Mouse (Mus musculus): ENCODE results near the gene Adam15.

DNA sequence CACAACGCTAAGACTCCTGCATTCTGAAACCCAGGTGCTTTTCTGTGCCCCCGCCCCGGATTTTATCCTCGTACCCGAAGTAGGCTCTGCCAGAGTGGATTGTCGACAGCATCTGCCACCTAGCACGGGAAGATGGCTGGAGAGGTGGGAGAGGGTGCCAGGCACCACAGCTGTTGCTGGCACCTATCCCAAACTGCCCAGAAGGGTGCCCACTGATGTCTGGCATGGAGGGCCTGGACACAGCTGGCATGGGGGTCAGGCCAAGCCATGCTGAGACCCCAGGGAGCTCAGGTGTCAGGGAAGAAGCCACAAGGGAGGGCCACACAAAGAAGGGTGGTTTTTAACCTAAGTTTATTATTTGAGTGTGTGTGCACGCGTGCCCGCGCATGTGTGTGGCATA lies 16.7 kb downstream of the Adam15 start:
- TF ChIP-seq CTCF (conservative IDR thresholded peaks at IDR 0.05; ENCODE audit: low read length) (no peak), NANOG (IDR thresholded peaks at IDR 0.05; ENCODE audit: borderline replicate concordance, low read length) (no peak)
